Mouse (Mus musculus): Measurements from ENCODE around the gene Add3.

DNA sequence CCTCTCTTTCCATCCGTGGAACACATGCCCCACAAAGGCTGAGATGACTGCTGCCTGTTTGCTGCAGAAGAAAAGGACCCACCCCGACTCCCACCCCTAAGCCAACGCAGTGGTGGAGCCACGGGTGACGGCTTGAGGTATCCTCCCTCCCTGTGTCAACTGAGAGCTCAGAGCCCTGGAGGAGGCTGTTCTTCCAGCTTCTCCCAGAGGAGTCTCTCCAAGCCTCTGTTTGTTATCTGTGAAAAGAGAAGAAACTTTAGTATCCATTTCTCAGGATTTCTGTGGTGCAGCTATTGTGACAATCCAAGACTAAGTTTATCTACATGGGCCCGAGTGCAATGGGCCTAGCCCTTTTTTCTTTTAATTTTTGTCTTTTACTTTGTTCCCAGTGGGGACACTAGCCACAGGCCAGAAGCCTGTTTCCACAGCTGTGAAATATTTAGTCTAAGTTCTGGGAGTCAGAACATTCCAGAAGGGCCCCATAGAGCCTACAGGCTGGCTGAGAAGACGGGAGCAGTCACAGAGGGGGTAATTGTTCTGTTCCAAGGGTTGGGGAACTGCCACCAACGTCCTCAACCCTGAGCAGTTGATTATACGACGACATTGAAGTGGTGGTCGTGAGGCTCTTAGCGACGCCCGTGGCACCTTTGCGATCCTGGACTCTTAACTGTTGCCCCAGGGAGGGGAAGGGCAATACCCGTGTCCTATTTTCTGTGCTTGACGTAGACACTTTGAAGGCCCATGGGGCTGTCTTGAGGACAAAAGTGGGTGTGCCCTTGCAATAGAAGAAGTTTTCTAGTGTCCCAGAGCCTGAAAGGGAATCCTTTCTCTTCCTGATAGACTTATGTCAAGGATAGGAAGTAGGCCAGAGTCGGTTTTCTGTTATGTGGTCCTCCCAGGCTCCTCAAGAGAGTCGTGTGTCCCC, 138.5 kb downstream of the Add3 start:
- TF ChIP-seq RCOR1 (conservative IDR thresholded peaks at IDR 0.05; ENCODE audit: low read depth, low read length) (no peak), ZNF384 (IDR thresholded peaks at IDR 0.05; ENCODE audit: low read depth, low read length) (no peak), TCF12 (IDR thresholded peaks at IDR 0.05; ENCODE audit: low read depth, low read length) (no peak), KAT2A (IDR thresholded peaks at IDR 0.05; ENCODE audit: insufficient replicate concordance, low read length) (no peak), USF1 (IDR thresholded peaks at IDR 0.05; ENCODE audit: low read depth, low read length) (no peak), POLR2AphosphoS2 (IDR thresholded peaks at IDR 0.05; ENCODE audit: low read depth, low read length) (no peak), CTCF (conservative IDR thresholded peaks at IDR 0.05 in 1 of 2, IDR thresholded peaks at IDR 0.05 in 1 of 2; ENCODE audit: low read depth in 2 of 2, low read length in 2 of 2) (no peak), HCFC1 (IDR thresholded peaks at IDR 0.05; ENCODE audit: low read depth, low read length) (no peak), EP300 (IDR thresholded peaks at IDR 0.05; ENCODE audit: low read length) (no peak), E2F4 (IDR thresholded peaks at IDR 0.05; ENCODE audit: insufficient replicate concordance, low read depth, low read length) (no peak), MAZ (IDR thresholded peaks at IDR 0.05; ENCODE audit: low read depth, low read length) (no peak), MAX (IDR thresholded peaks at IDR 0.05; ENCODE audit: low read length) (no peak)
